8 mouse cellular contexts compared by ENCODE assay signal in the genomic region with DNA sequence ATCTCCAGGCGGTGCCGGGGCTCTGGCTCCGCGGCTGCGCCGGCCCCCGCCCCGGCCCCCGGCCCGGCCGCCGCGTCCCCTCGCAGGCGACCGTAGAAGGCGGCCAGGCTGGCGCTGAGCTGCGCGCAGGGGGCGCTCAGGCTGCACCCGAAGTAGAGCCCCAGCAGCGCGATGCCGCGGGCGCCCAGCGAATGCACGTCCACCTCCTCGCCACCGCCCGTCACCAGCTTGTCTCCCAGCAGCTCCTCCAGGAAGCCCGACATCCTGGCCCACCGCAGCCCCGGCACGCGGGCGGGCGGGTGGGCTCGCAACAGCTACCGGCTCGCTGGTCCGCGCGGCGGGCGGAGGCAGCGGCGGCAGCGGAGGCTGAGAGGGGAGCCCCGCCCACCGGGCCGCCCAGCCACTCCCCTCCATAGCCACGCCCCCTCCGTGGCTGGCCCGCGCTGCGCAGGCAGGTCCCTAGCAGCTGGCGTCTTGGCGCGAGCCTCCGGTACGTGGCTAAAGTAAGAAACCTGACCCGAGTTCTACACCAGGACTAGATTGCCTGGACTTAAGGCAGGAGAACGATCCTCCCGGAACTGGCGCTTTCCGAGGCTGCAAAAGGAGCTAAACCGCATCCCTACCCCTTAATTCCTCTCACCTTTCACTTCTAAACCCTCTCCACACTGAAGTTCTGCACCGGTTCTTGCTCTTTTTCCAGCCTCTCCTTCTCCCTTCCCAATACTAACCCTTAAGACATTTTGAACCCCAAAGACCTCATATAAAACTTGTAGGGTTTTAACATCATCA. TPM values are rescaled to one million over a fixed set of nuclear protein-coding genes. Genes with fewer than 3 reads are reported as not detected.
DNase-seq lines count a peak whose midpoint lies in the region; ATAC-seq lines count a peak whose summit lies in the region.

Nxn (minus strand) TSS at position 343 of the 789 bp plus-strand sequence.

- peak within 1 kb of the TSS; percentile 63 for H3K4me3 ChIP-seq in forebrain, embryonic 16.5 days (replicated peaks; ENCODE audit: low read length)

- H3K4me2 ChIP-seq in forebrain, embryonic 16.5 days (ENCODE audit: low read length) = peak within 1 kb of the TSS; percentile 98

- peak; percentile 33 for DNase-seq in MEL-GATA-1-ER (ENCODE audit: extremely low read depth, low read depth)
- DNase-seq in cerebellum, adult 18-20 months = peak; percentile 92 to 97
- peak; percentile 95 for DNase-seq in heart, postnatal 4 days
- DNase-seq in layer of hippocampus, adult 9-11 months = peak; percentile 65
- DNase-seq in lung, postnatal 14 days = peak; percentile 95
- DNase-seq in ovary, postnatal 36 days (ENCODE audit: low spot score) = peak; percentile 95
- peak; percentile 96 for DNase-seq in thymus, postnatal 25 days

- no peaks in the 10 kb centered on the region for H3K9me3 ChIP-seq in forebrain, embryonic 16.5 days (ENCODE audit: control insufficient read depth, low read length)

- H3K9ac ChIP-seq in forebrain, embryonic 16.5 days (replicated peaks; ENCODE audit: low read depth, low read length) = peak within 1 kb of the TSS; percentile 78

- H3K36me3 ChIP-seq in forebrain, embryonic 16.5 days (ENCODE audit: control insufficient read depth, insufficient read depth) = no peaks in the 10 kb centered on the region

- peak; percentile 84 for ATAC-seq in forebrain, embryonic 16.5 days

- no peaks in the 10 kb centered on the region for H3K27me3 ChIP-seq in forebrain, embryonic 16.5 days (replicated peaks; ENCODE audit: control insufficient read depth, insufficient read depth, low read length)

- H3K27ac ChIP-seq in forebrain, embryonic 16.5 days (ENCODE audit: low read length) = peak within 1 kb of the TSS; percentile 69; the same call in 1 of the 2 replicates

- 0% methylated on average over 45 of the region's 70 CpGs for WGBS in forebrain, embryonic 16.5 days

- H3K4me1 ChIP-seq in forebrain, embryonic 16.5 days (replicated peaks; ENCODE audit: control insufficient read depth, insufficient read depth, low read length) = peaks cover 20% of the 10 kb centered on the region

RNA-seq across cellular contexts. Expression of gene Nxn, which starts in this region (rescaled TPM):
- 14.5 and 15.6 TPM in 2 replicates for polyA plus RNA-seq in forebrain, embryonic 16.5 days (2015; fragmentation: Nextera tagmentation; extraction: Ambion mirVana)
- 10 to 100 TPM; 17.2 to 20.5 TPM for total RNA-seq in heart, postnatal 4 days (2021)

Comparison
In these comparisons a context has a peak if more than half of its experiments do, and no peak if none do; other contexts are left out.
1. Peak in every context shown above with its lines: DNase-seq, ATAC-seq, H3K4me3 ChIP-seq and H3K27ac ChIP-seq.
2. DNase-seq: peak in every context shown above with its lines; median percentile 96 in thymus, postnatal 25 days; 95 in heart, postnatal 4 days; 95 in lung, postnatal 14 days; 95 in ovary, postnatal 36 days; 94 in cerebellum, adult 18-20 months; 65 in layer of hippocampus, adult 9-11 months; 33 in MEL-GATA-1-ER.